Mouse (Mus musculus) heart, embryonic 11.5 days (tissue): Measurements from ENCODE around the gene Kif1b. TPM values are rescaled to one million over a fixed set of nuclear protein-coding genes. Genes with fewer than 3 reads are reported as not detected.
A peak's percentile ranks its signal among the peaks of the same experiment; 100 is the strongest.

ENCODE experiments used
- ATAC-seq: fragments of 200-750 bp; cut with Nextera tagmentation; replicated peaks from 2 replicates; pipeline ENCODE4 v1.8.0; 2017; ENCODE audit warnings: moderate library complexity; ENCODE audit not compliant: insufficient number of reproducible peaks, low FRiP score, low TSS enrichment
- H3K27ac ChIP-seq: fragments of 300-500 bp; sonication (generic); 2 replicates; pipeline ENCODE4 v1.5.1; 2014; ENCODE audit warnings: mild to moderate bottlenecking, low read depth, low read length
- H3K27me3 ChIP-seq: fragments of 300-500 bp; sonication (generic); 2 replicates; pipeline ENCODE4 v1.6.1; 2014; ENCODE audit warnings: mild to moderate bottlenecking, low read length, mixed read lengths; ENCODE audit not compliant: control insufficient read depth, insufficient read depth
- H3K36me3 ChIP-seq: fragments of 300-500 bp; sonication (generic); 2 replicates; pipeline ENCODE4 v1.6.1; 2014; ENCODE audit warnings: mild to moderate bottlenecking, low read length, moderate library complexity, mixed read lengths; ENCODE audit not compliant: control insufficient read depth, insufficient read depth
- H3K4me1 ChIP-seq: fragments of 300-500 bp; sonication (generic); 2 replicates; pipeline ENCODE4 v1.6.1; 2014; ENCODE audit warnings: low read length; ENCODE audit not compliant: control insufficient read depth, insufficient read depth
- H3K4me2 ChIP-seq: fragments of 300-500 bp; sonication (generic); 2 replicates; pipeline ENCODE4 v1.6.1; 2014; ENCODE audit warnings: mild to moderate bottlenecking, moderate library complexity
- H3K4me3 ChIP-seq: fragments of 300-500 bp; sonication (generic); 2 replicates; pipeline ENCODE4 v1.5.1; 2014; ENCODE audit warnings: low read depth, low read length
- H3K9ac ChIP-seq: fragments of 300-500 bp; sonication (generic); 2 replicates; pipeline ENCODE4 v1.6.1; 2014; ENCODE audit warnings: mild to moderate bottlenecking, low read depth, low read length, moderate library complexity
- H3K9me3 ChIP-seq: fragments of 300-500 bp; sonication (generic); replicated peaks from 2 replicates; pipeline ENCODE4 v1.6.1; 2016; ENCODE audit warnings: low read length; ENCODE audit not compliant: control insufficient read depth
- whole genome bisulfite sequencing: fragments of 180-500 bp; shearing (Covaris S2); extraction: QIAGEN DNeasy Blood & Tissue Kit; methylation state at CpG from one replicate; pipeline ENCODE4 v1.1.7; 2014; ENCODE audit not compliant: insufficient replicate concordance; 5-methylcytosine and 5-hydroxymethylcytosine counted together
- polyA plus RNA-seq: library from polyadenylated mRNA; unstranded; fragments of >200 nt; fragmentation: Nextera tagmentation; extraction: Ambion mirVana; gene quantifications from 2 replicates; pipeline ENCODE4 v1.2.1, GENCODE M21; 2014

Kif1b gene
- polyA plus RNA-seq, 1 experiment from 2014 or later = 47.8 TPM

GRCm38 (mm10) chr4:149291061-149291460 is 16.4 kb downstream of the Kif1b start:
- no peak for ATAC-seq
- Histone ChIP-seq H3K9ac (no peak overlapping the region), H3K36me3 (peaks cover 6% of the 10 kb centered on the region; the same call in 1 of the 2 replicates), H3K27ac (no peak overlapping the region), H3K4me1 (peaks cover 12% of the 10 kb centered on the region), H3K27me3 (no peaks in the 10 kb centered on the region), H3K4me3 (no peak overlapping the region), H3K4me2 (no peak overlapping the region), H3K9me3 (no peaks in the 10 kb centered on the region)
- 74% methylated on average over 9 of the region's 9 CpGs for WGBS

GRCm38 (mm10) chr4:149290157-149290750 is 17.2 kb downstream of the Kif1b start:
- Histone ChIP-seq H3K9me3 (no peaks in the 10 kb centered on the region), H3K4me1 (peaks cover 14% of the 10 kb centered on the region), H3K27me3 (no peaks in the 10 kb centered on the region), H3K4me3 (no peak overlapping the region), H3K27ac (no peak overlapping the region), H3K4me2 (no peak overlapping the region), H3K9ac (no peak overlapping the region), H3K36me3 (peaks cover 6% of the 10 kb centered on the region; the same call in 1 of the 2 replicates)
- no peak for ATAC-seq
- 82% methylated on average over 7 of the region's 7 CpGs for WGBS

GRCm38 (mm10) chr4:149286287-149287137 is 21.0 kb downstream of the Kif1b start:
- Histone ChIP-seq H3K4me3 (no peak overlapping the region), H3K36me3 (peaks cover 6% of the 10 kb centered on the region; the same call in 1 of the 2 replicates), H3K27me3 (no peaks in the 10 kb centered on the region), H3K27ac (no peak overlapping the region), H3K4me1 (peaks cover 16% of the 10 kb centered on the region), H3K9me3 (no peaks in the 10 kb centered on the region), H3K9ac (no peak overlapping the region), H3K4me2 (no peak overlapping the region)
- ATAC-seq = no peak
- WGBS = 56% methylated on average over 8 of the region's 8 CpGs

GRCm38 (mm10) chr4:149285691-149286090 is 21.8 kb downstream of the Kif1b start:
- H3K9ac ChIP-seq = no peak overlapping the region
- H3K9me3 ChIP-seq = no peaks in the 10 kb centered on the region
- peaks cover 6% of the 10 kb centered on the region; the same call in 1 of the 2 replicates for H3K36me3 ChIP-seq
- no peak for ATAC-seq
- H3K27me3 ChIP-seq = no peaks in the 10 kb centered on the region
- H3K4me1 ChIP-seq = peaks cover 16% of the 10 kb centered on the region
- H3K4me2 ChIP-seq = no peak overlapping the region
- H3K27ac ChIP-seq = no peak overlapping the region
- no peak overlapping the region for H3K4me3 ChIP-seq
- WGBS = 86% methylated on average over 1 of the region's 1 CpGs

GRCm38 (mm10) chr4:149283018-149283417 is 24.5 kb downstream of the Kif1b start:
- Histone ChIP-seq H3K27me3 (no peaks in the 10 kb centered on the region), H3K4me3 (no peak overlapping the region), H3K4me1 (peaks cover 16% of the 10 kb centered on the region), H3K27ac (no peak overlapping the region), H3K9ac (no peak overlapping the region), H3K36me3 (no peaks in the 10 kb centered on the region), H3K4me2 (no peak overlapping the region), H3K9me3 (no peaks in the 10 kb centered on the region)
- ATAC-seq = no peak
- 80% methylated on average over 3 of the region's 3 CpGs for WGBS

GRCm38 (mm10) chr4:149282025-149282738 is 25.3 kb downstream of the Kif1b start:
- WGBS = 73% methylated on average over 7 of the region's 7 CpGs
- Histone ChIP-seq H3K9ac (no peak overlapping the region), H3K27me3 (no peaks in the 10 kb centered on the region), H3K36me3 (no peaks in the 10 kb centered on the region), H3K4me3 (no peak overlapping the region), H3K4me2 (no peak overlapping the region), H3K9me3 (no peaks in the 10 kb centered on the region), H3K27ac (no peak overlapping the region), H3K4me1 (peaks cover 16% of the 10 kb centered on the region)
- no peak for ATAC-seq

GRCm38 (mm10) chr4:149277571-149277970 is 29.9 kb downstream of the Kif1b start:
- Histone ChIP-seq H3K27ac (peak overlapping the region; percentile 64; the same call in 1 of the 2 replicates), H3K9me3 (0 out of 2 replicates have a peak, but pooled peaks cover 2% of the 10 kb centered on the region), H3K4me1 (0 out of 2 replicates have a peak, but pooled peaks cover 3% of the 10 kb centered on the region), H3K4me3 (no peak overlapping the region), H3K36me3 (peaks cover 17% of the 10 kb centered on the region), H3K9ac (no peak overlapping the region), H3K4me2 (peak overlapping the region; percentile 17; the same call in 1 of the 2 replicates), H3K27me3 (no peaks in the 10 kb centered on the region)
- WGBS = 58% methylated on average over 4 of the region's 4 CpGs
- ATAC-seq = no peak

GRCm38 (mm10) chr4:149273128-149273527 is 34.4 kb downstream of the Kif1b start:
- Histone ChIP-seq H3K9me3 (0 out of 2 replicates have a peak, but pooled peaks cover 2% of the 10 kb centered on the region), H3K27ac (no peak overlapping the region), H3K4me3 (no peak overlapping the region), H3K9ac (no peak overlapping the region), H3K4me1 (no peaks in the 10 kb centered on the region), H3K36me3 (peaks cover 27% of the 10 kb centered on the region), H3K27me3 (no peaks in the 10 kb centered on the region), H3K4me2 (no peak overlapping the region)
- no peak for ATAC-seq
- WGBS = 89% methylated on average over 1 of the region's 1 CpGs
